Mouse (Mus musculus) brain, embryonic 18.5 days (tissue): ENCODE measurements at regions not wholly inside any gene's neighbourhood (a gene's known extent, or its start where the extent isn't known, plus 50 kb on each side); places are given as distances from the start of the nearest gene placed in this dataset.

ENCODE experiments used
- DNase-seq: peaks from one replicate; pipeline ENCODE4 v3.0.0-alpha.2; 2012; ENCODE audit warnings: low read depth, low spot score

DNA sequence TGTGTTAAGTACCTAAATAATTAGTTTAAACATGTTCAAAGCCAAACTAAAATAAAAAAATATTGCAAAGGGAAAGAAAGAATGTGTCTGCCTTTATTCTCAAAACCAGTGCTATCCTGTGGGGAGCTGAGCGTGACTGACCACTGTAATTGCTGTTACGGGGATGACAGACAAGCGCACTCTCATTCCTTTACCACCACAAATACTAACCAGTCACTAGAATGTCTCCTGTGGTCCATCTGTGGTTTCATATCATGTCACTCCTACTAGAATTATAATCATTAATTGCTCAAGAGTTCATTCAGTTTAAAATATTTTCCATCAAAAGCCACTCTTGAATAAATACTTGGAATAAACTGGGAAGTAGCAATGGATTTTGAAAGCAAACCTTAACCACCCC lies 268.8 kb downstream of the Epha4 start:
- DNase-seq = no peak

DNA sequence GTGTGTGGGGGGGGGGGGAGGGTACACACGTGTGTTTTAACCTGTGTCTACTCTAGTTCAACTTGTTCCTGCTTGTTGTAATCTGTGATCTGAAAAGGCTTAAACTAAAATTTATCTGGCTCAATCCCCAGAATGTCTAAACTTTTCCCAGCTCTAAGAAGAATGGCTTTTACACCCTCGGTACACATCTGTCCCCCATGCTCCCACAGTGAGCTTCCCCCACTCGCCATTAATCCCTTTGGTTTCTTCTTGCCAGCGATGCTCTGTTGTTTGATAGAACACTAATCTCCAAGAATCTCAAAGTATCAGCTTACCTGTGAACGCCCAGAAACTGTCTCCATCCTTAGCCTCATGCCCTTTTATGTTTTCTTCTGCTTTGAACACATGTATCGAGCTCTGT lies 260.6 kb downstream of the Epha4 start:
- DNase-seq = no peak

DNA sequence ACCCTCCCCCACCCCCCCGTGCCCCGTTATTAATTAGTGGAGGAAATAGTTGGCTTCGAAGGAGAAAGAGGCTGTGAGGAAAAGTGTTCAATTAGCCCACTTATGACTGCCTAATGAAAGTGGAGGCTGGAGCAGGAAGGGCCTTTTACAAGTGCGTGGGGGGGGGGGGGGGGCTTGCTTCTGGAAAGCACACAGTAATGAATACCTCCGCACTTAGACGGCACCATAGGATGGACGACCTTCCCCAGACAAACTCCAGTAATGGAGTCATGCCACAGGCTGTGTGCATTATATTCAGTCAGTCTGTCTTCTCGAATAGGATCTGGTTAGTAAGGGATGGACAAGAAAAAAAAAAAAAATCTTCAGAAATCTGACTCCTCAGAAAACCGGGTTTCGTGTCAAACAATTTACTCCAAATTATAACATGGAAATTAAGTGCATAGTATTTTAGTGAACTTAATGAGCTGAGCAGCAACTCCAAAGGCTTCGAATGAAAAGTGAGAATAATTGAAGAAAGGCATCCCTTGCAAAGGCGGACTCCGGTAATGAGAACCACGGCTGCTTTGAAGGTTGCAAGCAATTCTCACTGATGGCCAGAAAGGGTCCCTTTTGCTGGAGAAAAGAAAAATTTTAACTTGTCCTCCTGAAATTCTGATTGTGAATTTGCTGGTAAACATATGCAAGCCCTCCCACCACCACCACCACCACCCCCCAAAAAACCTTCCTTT lies 258.6 kb downstream of the Epha4 start:
- DNase-seq = no peak

DNA sequence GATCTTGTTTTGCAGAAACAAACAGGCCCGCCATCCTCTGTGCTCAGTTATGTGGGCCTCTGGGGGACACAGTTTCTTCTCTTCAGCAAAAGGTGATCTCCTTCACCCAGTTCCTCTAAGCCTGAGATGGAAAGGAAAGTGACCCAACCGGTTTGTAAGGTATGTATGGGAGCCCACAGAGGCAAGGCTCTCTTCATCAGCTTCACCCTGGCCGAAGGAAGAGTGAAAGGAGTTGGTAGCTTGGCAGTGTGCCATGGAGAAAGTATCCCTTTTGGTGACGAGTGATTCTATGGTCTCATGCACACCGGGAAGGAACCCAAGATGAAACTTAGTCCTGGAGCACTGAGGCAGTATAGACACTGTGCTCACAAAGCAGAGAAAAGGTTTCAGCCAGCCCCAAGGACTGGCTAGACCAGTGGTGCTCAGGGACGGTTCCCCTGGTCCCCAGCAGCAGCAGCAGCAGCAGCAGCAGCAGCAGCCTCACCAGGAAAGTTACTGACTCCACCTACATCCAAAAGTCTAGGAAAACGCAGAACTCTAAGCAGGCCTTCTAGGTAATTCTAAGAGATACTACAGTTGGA lies 256.1 kb downstream of the Epha4 start:
- DNase-seq = no peak

DNA sequence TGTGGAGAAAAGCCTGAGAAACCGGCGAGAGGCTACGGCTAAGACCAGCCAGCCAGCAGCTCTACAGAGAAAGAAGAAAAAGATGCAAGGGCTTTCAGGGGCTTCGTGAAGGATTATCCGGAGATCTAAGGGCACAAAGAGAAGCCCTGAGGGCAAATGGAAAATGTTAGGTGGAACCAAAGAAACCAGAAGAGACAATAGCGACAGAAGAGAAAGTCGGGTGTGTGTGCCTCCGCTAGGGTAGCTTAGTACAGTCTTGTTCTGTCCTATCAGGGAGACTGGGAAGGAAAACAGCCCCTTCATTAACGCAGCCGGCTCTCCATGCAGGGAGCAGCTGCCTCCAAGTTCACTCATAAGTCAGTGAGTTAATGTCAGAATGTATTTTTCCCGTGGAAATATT lies 255.1 kb downstream of the Epha4 start:
- DNase-seq = no peak

DNA sequence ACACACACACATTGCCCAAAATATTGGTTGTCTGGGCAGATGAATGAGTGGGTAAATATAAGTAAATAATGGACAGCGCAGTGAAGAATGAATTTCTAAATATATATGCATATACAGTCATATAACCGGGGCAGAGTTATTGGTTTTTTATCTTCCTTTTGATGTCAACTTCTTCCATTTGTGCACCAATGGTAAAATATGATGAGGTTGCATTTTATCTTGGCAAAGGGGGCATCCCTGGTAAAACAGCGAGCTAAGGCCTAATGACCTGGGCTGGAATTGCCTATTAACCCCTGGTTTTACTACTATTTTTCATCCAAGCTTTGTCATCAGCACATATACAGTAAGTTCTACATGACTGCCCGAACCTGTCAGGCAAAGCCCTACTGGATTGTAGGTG lies 253.2 kb downstream of the Epha4 start:
- DNase-seq = no peak

DNA sequence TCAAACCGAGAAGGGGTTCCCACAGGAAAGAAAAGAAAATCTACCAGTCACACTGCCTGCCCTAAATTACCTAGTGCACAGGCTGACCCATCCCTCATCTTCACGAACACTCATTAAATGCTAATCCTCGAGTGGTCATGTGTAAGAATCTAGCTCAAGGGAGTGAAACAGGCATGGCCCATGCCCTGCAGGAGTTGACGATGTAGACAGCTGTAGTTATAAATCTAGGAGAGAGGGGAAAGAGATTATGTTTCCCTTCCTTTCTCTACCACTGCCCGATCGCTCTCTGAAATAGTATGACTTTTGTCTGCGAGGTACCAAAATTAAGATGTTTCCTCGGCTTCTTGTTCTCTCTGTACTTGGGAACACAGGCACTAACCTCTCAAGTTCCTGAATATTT lies 249.2 kb downstream of the Epha4 start:
- no peak for DNase-seq

DNA sequence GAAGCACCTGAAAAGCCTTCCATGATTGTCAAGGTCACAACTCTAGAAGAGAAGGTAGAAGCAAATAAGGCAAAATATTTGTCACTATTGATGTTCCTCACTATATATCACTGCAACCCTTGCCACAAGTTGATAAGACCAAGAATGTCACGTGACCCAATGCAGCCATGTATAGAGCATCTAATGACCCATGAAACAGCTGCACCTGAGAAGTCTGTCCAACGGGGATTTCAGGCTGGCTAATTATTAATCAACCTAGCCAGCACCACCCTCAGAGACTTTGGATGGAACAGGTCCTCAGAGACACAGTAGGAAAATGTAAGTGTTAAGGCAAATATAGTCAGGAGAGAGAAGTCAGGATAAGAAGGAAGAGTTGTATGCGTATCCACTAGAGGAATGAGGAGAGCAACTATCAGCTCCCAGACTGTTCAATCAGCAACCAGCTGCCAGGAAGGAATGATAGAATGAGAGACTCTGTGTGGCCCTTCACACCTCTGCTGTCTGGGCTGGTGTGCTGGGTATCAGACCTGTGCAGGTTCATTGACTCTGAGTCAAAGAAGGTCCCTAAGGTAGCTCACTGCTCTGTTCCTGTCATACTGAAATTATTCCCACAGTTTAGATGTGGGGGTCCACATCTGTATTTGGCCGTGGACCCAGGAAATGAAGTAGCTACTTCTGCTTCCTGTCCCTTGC lies 247.4 kb downstream of the Epha4 start:
- no peak for DNase-seq

DNA sequence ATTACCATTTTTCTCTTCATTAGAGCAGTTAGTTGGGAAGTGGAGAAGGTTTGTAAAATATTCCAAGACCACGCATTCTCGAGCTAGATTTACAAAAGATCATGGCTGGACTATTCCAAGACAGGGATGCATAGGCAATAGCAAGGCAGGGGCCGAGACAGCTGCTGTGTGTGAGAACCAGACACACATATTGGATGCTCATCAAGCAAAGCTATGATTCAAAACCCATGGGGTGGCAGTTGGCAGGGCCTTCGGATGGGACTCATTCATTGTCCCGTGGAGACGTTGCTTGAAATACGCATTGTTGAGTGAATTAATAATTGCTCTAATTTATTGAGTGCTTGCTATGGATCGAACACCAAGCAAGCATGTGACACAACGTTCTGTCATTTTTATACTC lies 239.6 kb downstream of the Epha4 start:
- DNase-seq = no peak

DNA sequence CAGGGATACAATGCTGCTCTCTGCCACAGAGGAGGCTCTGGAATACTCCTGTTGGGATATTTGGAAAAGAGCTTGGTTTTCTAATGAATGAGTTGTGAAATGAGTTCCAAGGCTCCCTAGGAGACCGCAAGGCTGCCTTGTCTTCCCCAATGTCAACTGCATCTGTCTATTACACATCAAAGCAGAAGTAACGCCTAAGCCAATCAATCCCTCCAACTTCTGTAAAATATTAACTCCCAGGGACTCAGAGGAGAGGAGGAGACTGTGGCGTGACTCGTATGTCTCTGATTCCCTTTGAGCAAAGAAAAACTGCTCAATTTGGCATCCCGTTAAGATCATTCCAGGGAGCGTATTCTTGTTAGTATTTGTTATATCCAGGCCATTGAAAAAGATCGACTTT lies 235.3 kb downstream of the Epha4 start:
- no peak for DNase-seq

DNA sequence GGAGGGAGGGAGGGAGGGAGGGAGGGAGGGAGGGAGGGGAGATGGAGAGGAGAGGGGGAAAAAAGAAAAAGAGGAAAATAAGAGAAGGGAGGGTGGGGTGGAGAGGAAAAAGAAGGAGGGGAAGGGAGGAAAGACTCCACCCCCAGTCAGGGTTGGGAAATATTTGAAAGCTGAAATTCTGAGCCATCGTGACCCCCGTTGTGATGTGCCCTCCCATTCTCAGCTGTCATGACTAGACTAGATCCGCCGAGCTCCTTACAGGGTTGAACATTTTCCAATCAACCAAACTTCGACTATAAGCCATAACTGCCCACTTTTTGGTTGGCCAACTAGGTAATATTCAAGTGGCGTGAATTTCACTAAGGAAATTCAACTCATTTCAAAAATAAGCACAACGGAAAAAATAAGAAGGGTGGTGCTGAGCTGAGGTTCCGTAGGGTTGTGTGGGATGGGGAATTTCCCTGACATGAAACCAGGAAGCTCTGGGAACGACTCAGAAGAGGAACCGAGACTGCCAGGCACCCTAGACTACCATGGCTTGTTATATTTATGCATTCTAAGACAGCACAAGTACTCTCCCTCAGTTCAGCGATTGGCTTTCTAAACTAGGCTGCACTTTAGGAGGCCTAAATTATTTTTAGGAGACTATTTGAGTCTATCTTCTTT lies 234.4 kb downstream of the Epha4 start:
- no peak for DNase-seq

DNA sequence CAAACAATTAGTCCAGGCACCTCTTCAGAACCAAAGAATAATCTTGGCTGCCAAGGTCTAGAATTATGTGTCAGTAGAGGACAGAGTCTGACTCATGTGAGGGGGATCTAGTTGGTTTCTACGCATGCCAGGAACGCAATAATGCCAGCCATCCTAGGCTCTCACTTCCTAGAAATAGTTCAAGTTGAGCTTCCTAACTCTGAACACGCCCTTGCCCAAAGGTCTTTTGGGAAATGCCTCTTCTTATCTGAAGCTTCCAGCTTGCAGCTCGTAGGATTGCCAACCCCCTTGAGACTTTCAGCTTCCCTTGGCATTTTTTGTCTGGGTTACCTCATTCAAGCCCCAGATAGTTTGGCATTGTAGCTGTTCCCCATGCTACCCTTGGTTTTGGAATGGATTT lies 233.1 kb downstream of the Epha4 start:
- no peak for DNase-seq

DNA sequence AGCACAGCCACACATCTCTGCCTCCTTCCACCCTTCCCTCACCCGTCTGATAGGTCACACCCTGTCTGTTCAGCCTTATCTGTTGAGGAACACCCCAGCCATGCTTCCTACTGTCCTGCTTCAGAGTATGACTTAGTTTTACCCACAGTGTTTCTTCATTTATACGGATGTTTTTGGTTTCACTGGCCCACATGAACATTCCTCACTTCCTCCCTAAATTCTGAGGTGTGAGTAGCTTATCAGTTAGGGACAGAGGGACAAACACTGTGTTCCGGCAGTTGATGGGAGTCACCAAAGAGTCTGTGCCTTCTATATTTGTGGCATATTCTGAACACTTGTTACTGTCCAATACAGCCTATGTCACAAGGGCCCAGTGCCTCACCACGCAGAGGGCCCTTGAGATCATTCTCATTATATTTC lies 216.2 kb downstream of the Epha4 start:
- DNase-seq = no peak

DNA sequence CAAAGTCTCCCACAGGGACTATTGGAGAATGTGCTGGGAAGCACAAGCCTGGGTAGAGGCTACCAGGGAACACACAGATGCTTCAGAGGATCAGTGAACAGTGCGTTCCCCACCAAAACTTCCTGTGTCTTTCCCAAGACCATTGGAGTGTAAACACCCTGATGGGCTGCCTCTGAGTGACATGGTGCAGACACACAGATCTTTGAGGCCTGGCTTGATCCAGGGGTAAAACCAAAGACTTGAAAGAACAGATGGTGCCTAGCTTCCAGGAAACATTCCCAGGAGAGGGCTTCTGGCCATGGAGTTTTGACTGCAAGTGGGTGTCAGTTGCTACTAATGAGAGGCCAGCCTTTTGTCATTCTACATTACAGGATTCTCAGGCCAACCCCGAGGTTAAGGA lies 214.1 kb downstream of the Epha4 start:
- no peak for DNase-seq

DNA sequence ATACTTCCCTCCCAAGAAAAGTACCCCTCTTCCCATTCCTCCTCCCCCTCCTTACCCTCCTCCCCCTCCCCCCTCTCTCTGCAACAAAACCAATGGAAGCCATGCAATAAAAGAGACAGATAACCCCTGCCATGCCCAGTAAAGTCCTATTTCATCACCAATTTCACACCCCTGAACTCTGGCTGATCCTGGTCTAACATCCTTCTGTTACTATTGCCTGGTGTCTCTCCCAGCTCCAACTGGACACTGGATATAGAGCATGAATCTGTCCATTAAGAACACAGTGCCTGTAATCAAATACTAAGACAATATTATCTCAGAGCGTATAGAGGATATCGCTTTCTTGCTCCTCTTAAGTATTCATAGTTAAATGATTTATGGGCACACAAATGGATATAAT lies 210.1 kb downstream of the Epha4 start:
- DNase-seq = no peak

DNA sequence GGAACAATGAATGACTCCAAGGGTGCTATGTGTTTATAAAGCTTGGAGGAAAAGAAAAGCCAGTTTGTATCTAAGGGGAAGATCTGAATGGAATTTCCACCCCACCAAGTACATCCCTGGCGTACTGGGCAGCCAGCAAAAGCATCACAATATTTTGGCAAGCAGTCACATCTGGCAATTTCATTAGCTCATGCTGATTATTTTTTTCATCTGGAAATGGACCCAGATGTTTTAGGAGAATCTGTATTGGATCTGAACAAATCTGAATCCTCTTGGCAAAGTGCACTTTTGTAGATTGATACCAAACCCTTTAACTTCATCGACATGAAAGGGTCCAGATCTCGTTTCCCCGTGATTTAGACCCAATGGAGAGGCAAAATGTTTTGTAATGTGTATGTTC lies 207.1 kb downstream of the Epha4 start:
- DNase-seq = no peak

DNA sequence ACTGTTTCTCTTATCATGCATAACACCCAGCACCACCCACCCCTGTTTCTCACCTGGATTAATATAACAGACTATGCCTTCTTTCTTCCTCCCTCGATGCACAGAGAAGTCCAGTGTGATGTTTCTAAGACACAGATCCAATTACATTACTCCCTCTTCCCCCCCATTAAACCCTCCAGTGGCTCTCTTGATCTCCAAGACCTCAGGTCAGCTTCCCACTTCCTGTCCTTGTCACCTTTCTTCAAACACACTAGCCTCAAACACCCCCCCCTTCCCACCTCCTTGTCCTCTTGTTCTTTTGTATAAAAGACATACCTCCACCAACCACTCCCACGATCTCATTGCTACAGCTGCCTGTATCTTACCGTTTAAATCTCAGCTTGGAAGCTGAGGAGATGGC lies 201.8 kb downstream of the Epha4 start:
- DNase-seq = no peak

DNA sequence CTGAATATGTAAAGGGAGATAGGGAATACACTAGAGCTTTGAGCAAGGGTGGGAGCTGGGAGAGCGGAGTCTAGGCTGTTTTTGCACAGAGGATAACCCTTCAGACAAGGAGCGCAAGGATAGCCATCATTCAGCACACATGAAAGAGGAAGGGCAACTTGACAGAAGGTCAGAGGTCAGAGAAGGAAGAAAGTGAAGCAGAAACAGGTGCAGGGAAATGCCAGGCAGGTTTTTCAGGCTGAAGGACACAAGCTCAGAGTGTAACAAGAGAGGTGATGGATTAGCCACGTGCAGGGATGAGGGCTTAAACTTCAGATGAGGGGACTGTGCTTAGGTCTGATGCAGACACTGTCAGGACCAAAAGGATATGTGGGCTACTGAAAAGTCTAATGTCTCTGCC lies 199.5 kb downstream of the Epha4 start:
- DNase-seq = no peak

DNA sequence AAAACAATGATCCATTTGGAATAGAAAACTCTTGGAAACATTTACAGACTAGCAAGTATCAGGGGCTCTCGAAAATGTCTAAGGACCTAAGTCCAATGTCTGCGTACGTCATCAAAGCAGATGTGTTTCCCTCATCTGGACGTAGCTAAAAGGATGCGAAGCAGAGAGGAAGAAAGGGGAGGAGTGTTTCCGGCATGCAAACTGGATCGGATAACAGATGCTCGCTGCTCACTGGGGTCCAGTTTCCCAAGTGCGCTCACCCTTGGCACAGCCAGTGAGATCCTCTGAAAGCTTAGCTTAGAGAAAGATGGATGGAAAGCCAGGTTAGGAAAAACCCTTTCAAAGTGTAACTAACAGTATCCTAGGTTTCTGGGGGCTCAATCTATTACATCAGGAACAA lies 198.7 kb downstream of the Epha4 start:
- no peak for DNase-seq
